ENCODE assay signal across 20 mouse cellular contexts in the genomic region with DNA sequence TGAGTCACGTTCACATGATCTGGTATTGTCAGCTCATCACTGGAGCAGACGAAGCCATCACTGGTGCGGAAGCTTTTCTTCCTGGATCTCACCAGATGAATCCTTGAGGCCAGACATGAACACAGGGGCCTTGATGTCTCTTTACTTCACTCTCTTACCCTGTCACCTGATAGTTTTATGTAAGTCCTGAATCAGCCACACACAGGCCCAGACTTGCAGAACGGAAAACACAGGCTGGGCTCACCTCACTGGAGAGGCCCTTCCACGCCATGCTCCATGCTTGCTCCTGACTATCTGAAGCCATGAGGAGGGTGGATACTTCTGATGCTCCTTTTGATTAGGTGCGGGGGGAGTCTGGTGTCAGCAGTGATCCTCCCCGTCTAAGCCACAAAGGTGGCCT.
"Had no signal": no experiment of that assay in that cellular context is flagged by ENCODE, and none has a peak within 500 bp of the region (broad histone marks: within the 10 kb centered on the region; RNA-seq: fewer than 3 reads in every experiment).

No protein-coding gene starts in this region.

- H3K9me3 ChIP-seq: liver, embryonic 13.5 days; liver, embryonic 15.5 days; lung, embryonic 15.5 days; megakaryocyte, embryonic 14.5 days; midbrain, embryonic 13.5 days; midbrain, embryonic 15.5 days; neural tube, embryonic 12.5 days; stomach, embryonic 15.5 days had no signal

- H3K27ac ChIP-seq: liver, embryonic 13.5 days; liver, embryonic 15.5 days; lung, embryonic 15.5 days; macrophage; midbrain, embryonic 13.5 days; midbrain, embryonic 15.5 days; neural tube, embryonic 12.5 days; stomach, embryonic 15.5 days; stomach, postnatal 0 days had no signal

- H3K4me3 ChIP-seq: liver, embryonic 13.5 days; liver, embryonic 15.5 days; lung, embryonic 15.5 days; megakaryocyte, embryonic 14.5 days; midbrain, embryonic 13.5 days; midbrain, embryonic 15.5 days; neural tube, embryonic 12.5 days; stomach, embryonic 15.5 days had no signal

- H3K27me3 ChIP-seq: liver, embryonic 13.5 days; lung, embryonic 15.5 days; megakaryocyte, embryonic 14.5 days; midbrain, embryonic 15.5 days; neural tube, embryonic 12.5 days; stomach, embryonic 15.5 days had no signal

- DNase-seq: liver, embryonic 13.5 days; liver, postnatal 0 days; lung, adult 2 months; lung, postnatal 14 days; lung, postnatal 36 days; right cerebral cortex, postnatal 14 days; thymus, adult 2 months; thymus, postnatal 25 days; thymus, postnatal 4 days had no signal

- H3K4me1 ChIP-seq: liver, embryonic 13.5 days; liver, embryonic 15.5 days had no signal

- H3K36me3 ChIP-seq: liver, embryonic 13.5 days; liver, embryonic 15.5 days; lung, embryonic 15.5 days; midbrain, embryonic 13.5 days; midbrain, embryonic 15.5 days; neural tube, embryonic 12.5 days; stomach, embryonic 15.5 days had no signal

- H3K9ac ChIP-seq: liver, embryonic 13.5 days; liver, embryonic 15.5 days; liver, postnatal 0 days; lung, embryonic 15.5 days; midbrain, embryonic 13.5 days; midbrain, embryonic 15.5 days; neural tube, embryonic 12.5 days; stomach, embryonic 15.5 days had no signal

- ATAC-seq: liver, postnatal 0 days; lung, postnatal 0 days; midbrain, embryonic 13.5 days; midbrain, embryonic 15.5 days had no signal

- H3K4me2 ChIP-seq: liver, embryonic 13.5 days; liver, embryonic 15.5 days; lung, embryonic 15.5 days; midbrain, embryonic 11.5 days; midbrain, embryonic 13.5 days; midbrain, embryonic 15.5 days; neural tube, embryonic 12.5 days; stomach, embryonic 15.5 days had no signal
